Mouse (Mus musculus) CH12.LX (cell line): ENCODE measurements around the gene Dcaf8.

Experiments used
- CTCF ChIP-seq, 2 experiments: IDR thresholded peaks in 1 of 2; conservative IDR thresholded peaks in 1 of 2; 2 replicates each; pipeline ENCODE4 v1.5.1; 2011 to 2012; ENCODE audit warnings: low read depth in 2 of 2, low read length in 2 of 2, improper control_type of control experiment in 1 of 2, inconsistent platforms in 1 of 2, mild to moderate bottlenecking in 1 of 2, moderate library complexity in 1 of 2
- EP300 ChIP-seq: IDR thresholded peaks from 2 replicates; pipeline ENCODE4 v1.6.1; 2011; ENCODE audit warnings: low read length, improper control_type of control experiment
- MAX ChIP-seq: IDR thresholded peaks from 2 replicates; pipeline ENCODE4 v1.6.1; 2011; ENCODE audit warnings: low read length, improper control_type of control experiment
- POLR2A ChIP-seq: IDR thresholded peaks from 2 replicates; pipeline ENCODE4 v1.6.1; 2011; ENCODE audit warnings: low read depth, mild to moderate bottlenecking, improper control_type of control experiment, low read length

DNA sequence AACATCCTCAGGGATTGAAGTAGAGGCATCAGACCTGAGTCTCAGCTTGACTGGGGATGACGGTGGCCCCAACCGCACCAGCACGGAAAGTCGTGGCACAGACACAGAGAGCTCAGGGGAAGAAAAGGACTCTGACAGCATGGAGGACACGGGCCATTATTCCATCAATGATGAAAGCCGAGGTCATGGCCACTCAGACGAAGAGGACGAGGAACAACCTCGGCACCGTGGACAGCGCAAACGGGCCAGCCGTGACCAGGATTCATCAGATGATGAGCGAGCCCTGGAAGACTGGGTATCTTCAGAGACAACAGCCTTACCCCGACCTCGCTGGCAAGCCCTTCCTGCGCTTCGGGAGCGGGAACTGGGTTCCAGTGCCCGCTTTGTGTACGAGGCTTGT is 24.5 kb downstream of the Dcaf8 start:
- TF ChIP-seq EP300 = no peak
- no peak for TF ChIP-seq CTCF (conservative IDR thresholded peaks at IDR 0.05 in 1 of 2, IDR thresholded peaks at IDR 0.05 in 1 of 2; ENCODE audit: low read depth in 2 of 2, low read length in 2 of 2)
- TF ChIP-seq POLR2A = no peak
- TF ChIP-seq MAX = no peak
